Mouse (Mus musculus) MEL (cell line): ENCODE measurements at regions not wholly inside any gene's neighbourhood (a gene's known extent, or its start where the extent isn't known, plus 50 kb on each side); places are given as distances from the start of the nearest gene placed in this dataset.

Experiments used
- DNase-seq: peaks from one replicate; pipeline ENCODE4 v3.0.0; 2011; ENCODE audit warnings: low read depth, low spot score
- H3K27ac ChIP-seq: 2 replicates; pipeline ENCODE4 v1.5.1; 2012; ENCODE audit warnings: low read depth, mild to moderate bottlenecking, control low read depth, low read length, moderate library complexity; ENCODE audit not compliant: control insufficient read depth
- H3K27me3 ChIP-seq, 2 experiments: fragments of 150-350 bp in 1 of 2; sonication (generic) in 1 of 2; 2 replicates each; pipeline ENCODE4 v1.6.1; 2012; ENCODE audit warnings: low read length in 2 of 2, mild to moderate bottlenecking in 2 of 2, improper control_type of control experiment in 1 of 2, moderate library complexity in 1 of 2; ENCODE audit not compliant: insufficient read depth in 2 of 2, control insufficient read depth in 1 of 2
- H3K36me3 ChIP-seq, 2 experiments: 2 replicates each; pipeline ENCODE4 v1.6.1; 2012 to 2014; ENCODE audit warnings: low read length in 2 of 2, improper control_type of control experiment in 1 of 2, inconsistent platforms in 1 of 2, mild to moderate bottlenecking in 1 of 2; ENCODE audit not compliant: insufficient read depth in 2 of 2, control insufficient read depth in 1 of 2
- H3K4me1 ChIP-seq, 2 experiments: fragments of 150-350 bp in 1 of 2; sonication (generic) in 1 of 2; 2 replicates each; pipeline ENCODE4 v1.6.1; 2012; ENCODE audit warnings: low read length in 2 of 2, improper control_type of control experiment in 1 of 2, mild to moderate bottlenecking in 1 of 2; ENCODE audit not compliant: insufficient read depth in 2 of 2, control insufficient read depth in 1 of 2
- H3K4me3 ChIP-seq, 2 experiments: fragments of 150-350 bp in 1 of 2; sonication (generic) in 1 of 2; 2 replicates each; pipeline ENCODE4 v1.5.1; 2012; ENCODE audit warnings: low read depth in 2 of 2, low read length in 2 of 2, mild to moderate bottlenecking in 2 of 2, moderate library complexity in 2 of 2, control low read depth in 1 of 2, improper control_type of control experiment in 1 of 2; ENCODE audit not compliant: control insufficient read depth in 1 of 2, insufficient read depth in 1 of 2
- H3K79me2 ChIP-seq: 2 replicates; pipeline ENCODE4 v1.6.1; 2012; ENCODE audit warnings: mild to moderate bottlenecking, low read length, moderate library complexity; ENCODE audit not compliant: control insufficient read depth, poor library complexity, insufficient read depth
- H3K9ac ChIP-seq: 2 replicates; pipeline ENCODE4 v1.6.1; 2012; ENCODE audit warnings: low read depth, mild to moderate bottlenecking, control low read depth, low read length, moderate library complexity; ENCODE audit not compliant: control insufficient read depth, poor library complexity, severe bottlenecking
- H3K9me3 ChIP-seq: fragments of 150-350 bp; sonication (generic); replicated peaks from 2 replicates; pipeline ENCODE4 v1.6.1; 2012; ENCODE audit warnings: mild to moderate bottlenecking, low read length, improper control_type of control experiment, moderate library complexity; ENCODE audit not compliant: insufficient read depth
- BHLHE40 ChIP-seq: IDR thresholded peaks from 2 replicates; pipeline ENCODE4 v1.6.1; 2012; ENCODE audit warnings: low read depth, mild to moderate bottlenecking, inconsistent platforms, low read length, improper control_type of control experiment, borderline replicate concordance
- CHD1 ChIP-seq: IDR thresholded peaks from 2 replicates; pipeline ENCODE4 v1.6.1; 2012; ENCODE audit warnings: low read depth, mild to moderate bottlenecking, inconsistent platforms, low read length, improper control_type of control experiment
- CHD2 ChIP-seq: IDR thresholded peaks from 2 replicates; pipeline ENCODE4 v1.6.1; 2011; ENCODE audit warnings: low read length, improper control_type of control experiment
- CTCF ChIP-seq, 3 experiments: IDR thresholded peaks in 2 of 3; conservative IDR thresholded peaks in 1 of 3; 2 replicates each; pipeline ENCODE4 v1.5.1; 2011 to 2012; ENCODE audit warnings: low read length in 3 of 3, low read depth in 2 of 3, mild to moderate bottlenecking in 2 of 3, improper control_type of control experiment in 1 of 3, inconsistent platforms in 1 of 3, mixed read lengths in 1 of 3, moderate library complexity in 1 of 3; ENCODE audit not compliant: control insufficient read depth in 1 of 3, insufficient read depth in 1 of 3, poor library complexity in 1 of 3, severe bottlenecking in 1 of 3
- ELF1 ChIP-seq: IDR thresholded peaks from 2 replicates; pipeline ENCODE4 v1.6.1; 2014; ENCODE audit warnings: low read depth, mild to moderate bottlenecking, inconsistent platforms, low read length, improper control_type of control experiment, moderate library complexity
- GABPA ChIP-seq: IDR thresholded peaks from 2 replicates; pipeline ENCODE4 v1.6.1; 2012; ENCODE audit warnings: low read depth, mild to moderate bottlenecking, inconsistent platforms, low read length, improper control_type of control experiment, moderate library complexity
- GATA1 ChIP-seq: IDR thresholded peaks from 2 replicates; pipeline ENCODE4 v1.6.1; 2011; ENCODE audit warnings: low read depth, low read length, improper control_type of control experiment
- HCFC1 ChIP-seq: IDR thresholded peaks from 2 replicates; pipeline ENCODE4 v1.6.1; 2012; ENCODE audit warnings: low read depth, mild to moderate bottlenecking, inconsistent platforms, low read length, improper control_type of control experiment, moderate library complexity
- KAT2A ChIP-seq: conservative IDR thresholded peaks from 2 replicates; pipeline ENCODE4 v1.6.1; 2012; ENCODE audit warnings: low read depth, low read length, improper control_type of control experiment, inconsistent platforms
- MAZ ChIP-seq: IDR thresholded peaks from 2 replicates; pipeline ENCODE4 v1.6.1; 2012; ENCODE audit warnings: low read depth, mild to moderate bottlenecking, inconsistent platforms, low read length, improper control_type of control experiment
- MEF2A ChIP-seq: IDR thresholded peaks from 2 replicates; pipeline ENCODE4 v1.6.1; 2014; ENCODE audit warnings: low read depth, mild to moderate bottlenecking, inconsistent platforms, low read length, improper control_type of control experiment; ENCODE audit not compliant: poor library complexity, insufficient replicate concordance, severe bottlenecking; ENCODE audit errors: extremely low read depth
- MYB ChIP-seq: IDR thresholded peaks from 2 replicates; pipeline ENCODE4 v1.6.1; 2011; ENCODE audit warnings: mild to moderate bottlenecking, low read depth, low read length, improper control_type of control experiment
- NELFE ChIP-seq: IDR thresholded peaks from 2 replicates; pipeline ENCODE4 v1.6.1; 2011; ENCODE audit warnings: low read depth, low read length, improper control_type of control experiment
- NRF1 ChIP-seq: IDR thresholded peaks from 2 replicates; pipeline ENCODE4 v1.6.1; 2014; ENCODE audit warnings: low read depth, mild to moderate bottlenecking, inconsistent platforms, low read length, improper control_type of control experiment, moderate library complexity; ENCODE audit not compliant: poor library complexity, insufficient read depth, severe bottlenecking
- POLR2A ChIP-seq, 2 experiments: IDR thresholded peaks; 2 replicates each; pipeline ENCODE4 v1.6.1; 2011 to 2012; ENCODE audit warnings: low read length in 2 of 2, mild to moderate bottlenecking in 2 of 2, control low read depth in 1 of 2, improper control_type of control experiment in 1 of 2, low read depth in 1 of 2, moderate library complexity in 1 of 2; ENCODE audit not compliant: control insufficient read depth in 1 of 2, insufficient read depth in 1 of 2, poor library complexity in 1 of 2
- POLR2AphosphoS2 ChIP-seq: IDR thresholded peaks from 2 replicates; pipeline ENCODE4 v1.6.1; 2011; ENCODE audit warnings: low read length, improper control_type of control experiment
- SMC3 ChIP-seq: IDR thresholded peaks from 2 replicates; pipeline ENCODE4 v1.6.1; 2011; ENCODE audit warnings: low read depth, low read length, improper control_type of control experiment
- TBP ChIP-seq: IDR thresholded peaks from 2 replicates; pipeline ENCODE4 v1.8.0; 2011; ENCODE audit warnings: low read depth, low read length, improper control_type of control experiment
- USF1 ChIP-seq: IDR thresholded peaks from 2 replicates; pipeline ENCODE4 v1.6.1; 2014; ENCODE audit warnings: low read depth, mild to moderate bottlenecking, inconsistent platforms, low read length, improper control_type of control experiment, moderate library complexity
- USF2 ChIP-seq, 2 experiments: IDR thresholded peaks; 2 replicates each; pipeline ENCODE4 v1.6.1; 2011 to 2012; ENCODE audit warnings: improper control_type of control experiment in 2 of 2, low read length in 2 of 2, borderline replicate concordance in 1 of 2, inconsistent platforms in 1 of 2, low read depth in 1 of 2, mild to moderate bottlenecking in 1 of 2; ENCODE audit not compliant: insufficient read depth in 1 of 2
- ZKSCAN1 ChIP-seq: IDR thresholded peaks from 2 replicates; pipeline ENCODE4 v1.6.1; 2012; ENCODE audit warnings: low read depth, mild to moderate bottlenecking, inconsistent platforms, low read length, improper control_type of control experiment, moderate library complexity
- ZNF384 ChIP-seq: IDR thresholded peaks from 2 replicates; pipeline ENCODE4 v1.6.1; 2012; ENCODE audit warnings: low read depth, mild to moderate bottlenecking, inconsistent platforms, low read length, improper control_type of control experiment

GRCm38 (mm10) chr13:44212936-44213335 is 428.4 kb downstream of the Cd83 start:
- H3K27me3 ChIP-seq: no peaks in the 10 kb centered on the region
- TF ChIP-seq CTCF (IDR thresholded peaks at IDR 0.05 in 2 of 3, conservative IDR thresholded peaks at IDR 0.05 in 1 of 3; ENCODE audit: control insufficient read depth in 1 of 3, insufficient read depth in 1 of 3, low read depth in 2 of 3, low read length in 3 of 3, poor library complexity in 1 of 3, severe bottlenecking in 1 of 3) (no peak), KAT2A (no peak), MYB (no peak), GABPA (no peak), TBP (no peak), MEF2A (no peak), ZNF384 (no peak), USF1 (no peak), ZKSCAN1 (no peak), HCFC1 (no peak), NELFE (no peak), SMC3 (no peak), NRF1 (no peak), POLR2AphosphoS2 (no peak), CHD1 (no peak), CHD2 (no peak)
- no peak for DNase-seq

GRCm38 (mm10) chr13:44218266-44218665 is 433.7 kb downstream of the Cd83 start:
- no peaks in the 10 kb centered on the region for H3K4me1 ChIP-seq
- no peaks in the 10 kb centered on the region for H3K79me2 ChIP-seq
- H3K27ac ChIP-seq: no peak overlapping the region
- H3K36me3 ChIP-seq: no peaks in the 10 kb centered on the region
- no peak for DNase-seq
- H3K9me3 ChIP-seq: no peaks in the 10 kb centered on the region
- no peak overlapping the region for H3K4me3 ChIP-seq
- no peak for TF ChIP-seq ZKSCAN1
- TF ChIP-seq GATA1: no peak
- TF ChIP-seq USF2 (IDR thresholded peaks at IDR 0.05; ENCODE audit: borderline replicate concordance in 1 of 2, insufficient read depth in 1 of 2, low read depth in 1 of 2, low read length in 2 of 2): no peak
- TF ChIP-seq POLR2AphosphoS2: no peak
- TF ChIP-seq USF1: no peak
- no peak for TF ChIP-seq MAZ
- TF ChIP-seq BHLHE40: no peak
- no peak for TF ChIP-seq MYB
- TF ChIP-seq POLR2A (IDR thresholded peaks at IDR 0.05; ENCODE audit: control insufficient read depth in 1 of 2, insufficient read depth in 1 of 2, low read depth in 1 of 2, low read length in 2 of 2, poor library complexity in 1 of 2): no peak
- TF ChIP-seq ELF1: no peak
- no peak for TF ChIP-seq HCFC1
- TF ChIP-seq MEF2A: no peak
- no peak for TF ChIP-seq SMC3
- no peak overlapping the region for H3K9ac ChIP-seq
- H3K27me3 ChIP-seq: no peaks in the 10 kb centered on the region

More at GRCm38 (mm10) chr13:44212936-44213335, 428.4 kb downstream of the Cd83 start:
- Histone ChIP-seq H3K36me3 (no peaks in the 10 kb centered on the region), H3K4me3 (no peak overlapping the region), H3K9ac (no peak overlapping the region), H3K79me2 (no peaks in the 10 kb centered on the region), H3K9me3 (no peaks in the 10 kb centered on the region), H3K27ac (no peak overlapping the region), H3K4me1 (no peaks in the 10 kb centered on the region)
